Mouse (Mus musculus) thymus, adult 2 months (tissue): ENCODE measurements around the gene Nf1. TPM values are rescaled to one million over a fixed set of nuclear protein-coding genes. Genes with fewer than 3 reads are reported as not detected.
"Not testable (repeated sequence)": the region's sequence is repeated elsewhere in the genome, so short reads cannot be mapped to it uniquely, and the experiment has no call there.

Source experiments
- DNase-seq: peaks from one replicate; pipeline ENCODE4 v3.0.0; 2021
- H3K27ac ChIP-seq: fragments of 200-500 bp; 2 replicates; pipeline ENCODE4 v1.5.1; 2012; ENCODE audit warnings: low read length, control low read depth; ENCODE audit not compliant: control insufficient read depth, insufficient read depth
- H3K27me3 ChIP-seq: fragments of 200-500 bp; 2 replicates; pipeline ENCODE4 v1.6.1; 2012; ENCODE audit warnings: mild to moderate bottlenecking, low read length, moderate library complexity, mixed read lengths; ENCODE audit not compliant: control insufficient read depth, insufficient read depth
- H3K36me3 ChIP-seq: fragments of 200-500 bp; 2 replicates; pipeline ENCODE4 v1.6.1; 2012; ENCODE audit warnings: mild to moderate bottlenecking, low read length, moderate library complexity; ENCODE audit not compliant: control insufficient read depth, insufficient read depth
- H3K4me1 ChIP-seq: fragments of 200-500 bp; replicated peaks from 2 replicates; pipeline ENCODE4 v1.6.1; 2012; ENCODE audit warnings: low read length; ENCODE audit not compliant: control insufficient read depth, insufficient read depth
- H3K4me3 ChIP-seq: fragments of 200-500 bp; 2 replicates; pipeline ENCODE4 v1.5.1; 2012; ENCODE audit warnings: mild to moderate bottlenecking, low read length, control low read depth, moderate library complexity; ENCODE audit not compliant: control insufficient read depth, insufficient read depth
- CTCF ChIP-seq: fragments of 200-500 bp; IDR thresholded peaks from 2 replicates; pipeline ENCODE4 v1.5.1; 2012; ENCODE audit warnings: mild to moderate bottlenecking, control low read depth, low read length, moderate library complexity, borderline replicate concordance; ENCODE audit not compliant: control insufficient read depth, poor library complexity, insufficient read depth; ENCODE audit errors: extremely low read depth
- POLR2A ChIP-seq: fragments of 200-500 bp; IDR thresholded peaks from 2 replicates; pipeline ENCODE4 v1.6.1; 2012; ENCODE audit warnings: mild to moderate bottlenecking, low read length, control low read depth, moderate library complexity; ENCODE audit not compliant: control insufficient read depth, poor library complexity, insufficient read depth; ENCODE audit errors: extremely low read depth
- WGBS: fragments of 180-500 bp; shearing (Covaris S2); methylation state at CpG from one replicate; pipeline ENCODE4 v1.1.7; 2018; 5-methylcytosine and 5-hydroxymethylcytosine counted together
- polyA plus RNA-seq: library from polyadenylated mRNA; depleted of rRNA; stranded (reverse); fragments of >200 nt; gene quantifications from 2 replicates; pipeline ENCODE4 v1.2.3, GENCODE M21; 2012

Gene Nf1
- polyA plus RNA-seq, 1 experiment, result 6.9 TPM

DNA sequence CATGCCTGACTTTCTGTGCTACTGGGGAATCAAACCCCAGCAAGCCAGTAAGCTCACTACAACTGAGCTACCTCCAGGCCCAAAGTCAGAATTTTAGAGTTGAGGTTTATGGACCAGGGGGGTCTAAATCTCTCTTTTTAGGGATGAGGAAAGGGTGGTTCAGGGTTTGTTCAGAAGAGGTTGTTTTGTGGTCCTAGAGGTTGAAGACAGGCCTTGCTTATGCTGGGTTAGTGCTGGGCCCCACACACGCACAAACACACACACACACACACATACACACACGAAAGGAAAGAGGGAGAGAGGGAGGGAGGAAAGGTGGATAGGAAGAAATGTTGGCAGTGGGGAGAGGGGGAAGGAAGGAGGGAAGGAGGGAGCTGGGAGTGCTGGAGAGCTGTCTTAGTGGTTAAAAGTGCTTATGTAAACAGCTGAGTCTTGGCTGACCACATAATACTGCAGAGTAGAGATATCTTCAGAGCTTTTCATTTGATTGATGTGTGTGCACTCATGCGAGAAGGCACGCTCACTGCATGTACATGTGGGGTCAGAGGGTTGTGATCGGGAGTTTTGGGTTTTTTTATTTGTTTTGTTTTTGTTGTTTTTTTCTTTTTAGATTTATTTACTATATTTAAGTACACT is 42.5 kb upstream of the Nf1 start, which contains the start of gene Gm9964:
Gm9964 (minus strand) TSS at position 51 of the 636 bp plus-strand sequence.
- DNase-seq, result no peak
- H3K27ac ChIP-seq, result no peak within 1 kb of the TSS
- 85% methylated on average over 5 of the region's 5 CpGs for WGBS

DNA sequence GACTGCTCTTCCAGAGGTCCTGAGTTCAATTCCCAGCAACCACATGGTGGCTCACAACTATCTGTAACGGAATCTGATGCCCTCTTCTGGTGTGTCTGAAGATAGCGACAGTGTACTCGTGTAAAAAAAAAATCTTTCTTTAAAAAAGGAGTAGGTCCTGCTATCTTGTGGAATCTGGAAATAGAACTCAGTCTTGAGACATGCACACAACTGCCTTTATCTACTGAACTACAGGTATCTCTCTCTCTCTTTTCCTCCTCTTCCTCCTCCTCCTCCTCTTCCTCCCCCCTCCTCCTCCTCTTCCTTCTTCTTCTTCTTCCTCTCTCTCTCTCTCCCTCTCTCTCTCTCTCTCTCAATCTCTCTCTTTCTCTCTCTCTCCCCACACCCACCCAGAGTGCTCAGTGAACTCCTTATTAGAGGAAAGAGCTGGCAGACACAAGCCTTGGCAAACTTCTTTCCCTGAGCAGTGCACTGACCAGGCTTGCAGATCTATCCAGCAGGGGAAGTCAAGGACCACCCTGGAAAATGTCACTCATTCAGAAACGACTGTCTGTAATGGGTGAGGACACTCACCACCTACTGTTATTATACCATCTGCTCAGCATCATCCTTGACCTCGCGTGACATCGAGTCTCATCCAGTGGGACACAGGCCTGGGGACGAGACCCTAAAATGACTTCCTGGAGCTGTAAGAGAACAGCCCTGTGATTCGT is 39.6 kb upstream of the Nf1 start:
- no peak for DNase-seq
- Histone ChIP-seq H3K4me1 (no peaks in the 10 kb centered on the region), H3K27me3 (no peaks in the 10 kb centered on the region), H3K27ac (no peak overlapping the region), H3K4me3 (no peak overlapping the region), H3K36me3 (no peaks in the 10 kb centered on the region)
- WGBS, result 87% methylated on average over 9 of the region's 9 CpGs
- no peak for TF ChIP-seq POLR2A
- no peak for TF ChIP-seq CTCF

More for the DNA sequence above, 42.5 kb upstream of the Nf1 start, which contains the start of gene Gm9964:
- Histone ChIP-seq H3K36me3 (no peaks in the 10 kb centered on the region), H3K4me3 (no peak within 1 kb of the TSS), H3K4me1 (no peaks in the 10 kb centered on the region), H3K27me3 (no peaks in the 10 kb centered on the region)
- TF ChIP-seq CTCF (no peak), POLR2A (no peak)

DNA sequence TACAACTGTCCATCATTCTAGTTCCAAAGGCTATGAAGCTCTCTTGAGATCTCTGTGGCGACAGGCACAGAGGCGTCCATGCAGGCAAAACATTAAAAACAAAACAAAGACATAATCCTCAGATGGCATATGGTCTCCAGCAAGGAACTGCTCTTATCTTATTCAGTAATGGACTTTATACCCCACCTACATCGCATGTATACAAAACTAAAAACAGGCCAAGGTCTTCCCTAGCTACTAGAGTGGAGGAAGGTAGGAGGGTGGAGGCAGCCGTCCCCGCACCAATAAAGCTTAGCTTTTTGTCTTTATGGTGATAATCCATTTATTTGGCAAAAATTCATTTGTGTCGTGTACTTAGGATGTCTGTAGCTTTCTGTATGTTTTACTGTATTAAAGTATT is 36.4 kb upstream of the Nf1 start:
- H3K27me3 ChIP-seq, result no peaks in the 10 kb centered on the region
- H3K27ac ChIP-seq, result no peak overlapping the region
- H3K36me3 ChIP-seq, result no peaks in the 10 kb centered on the region
- no peak for TF ChIP-seq POLR2A
- TF ChIP-seq CTCF, result no peak
- DNase-seq, result no peak
- H3K4me1 ChIP-seq, result peaks cover 16% of the 10 kb centered on the region
- no peak overlapping the region for H3K4me3 ChIP-seq
- 98% methylated on average over 6 of the region's 6 CpGs for WGBS

GRCm38 (mm10) chr11:79304245-79304644 is 35.2 kb upstream of the Nf1 start:
- H3K4me3 ChIP-seq, H3K27ac ChIP-seq, H3K36me3 ChIP-seq, DNase-seq, H3K27me3 ChIP-seq: not testable (repeated sequence)
- peaks cover 16% of the 10 kb centered on the region for H3K4me1 ChIP-seq
- 78% methylated on average over 4 of the region's 4 CpGs for WGBS

DNA sequence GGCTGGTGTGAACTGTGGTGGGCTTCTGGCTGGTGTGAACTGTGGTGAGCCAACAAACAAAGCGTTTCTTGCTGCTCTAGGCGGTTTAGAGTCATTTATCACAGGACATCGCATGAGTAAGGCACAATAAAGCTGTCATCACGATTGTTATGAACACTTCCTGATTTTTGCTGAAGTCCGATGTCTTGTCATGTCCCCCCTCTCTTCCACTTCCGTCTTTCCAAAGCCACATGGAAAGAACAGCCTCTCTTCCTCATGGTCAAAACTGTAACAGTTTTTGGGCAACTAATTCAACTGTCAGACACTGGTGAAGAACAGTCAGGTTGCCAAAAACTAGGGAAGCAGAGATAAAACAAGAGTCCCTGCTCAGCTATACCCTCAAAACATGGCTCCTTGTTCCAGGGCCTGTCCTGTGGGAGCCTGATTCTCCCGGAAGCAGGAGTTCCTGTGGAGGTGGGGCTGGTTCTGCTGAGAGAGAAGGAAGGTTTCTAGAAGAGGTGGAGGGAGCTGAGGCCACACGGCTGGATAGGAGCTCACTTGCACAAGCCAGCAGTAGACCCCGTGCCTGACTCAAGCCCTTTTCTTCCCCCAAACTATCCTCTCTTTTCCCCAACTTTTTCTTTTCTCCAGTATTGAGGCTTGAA is 33.7 kb upstream of the Nf1 start:
- Histone ChIP-seq H3K27me3 (no peaks in the 10 kb centered on the region), H3K27ac (no peak overlapping the region), H3K4me3 (no peak overlapping the region), H3K36me3 (no peaks in the 10 kb centered on the region), H3K4me1 (peaks cover 16% of the 10 kb centered on the region)
- 59% methylated on average over 9 of the region's 9 CpGs for WGBS
- TF ChIP-seq POLR2A, result no peak
- TF ChIP-seq CTCF, result no peak
- DNase-seq, result no peak

- TF ChIP-seq POLR2A (no peak), CTCF (no peak)
- Histone ChIP-seq H3K27ac (no peak overlapping the region), H3K36me3 (no peaks in the 10 kb centered on the region), H3K4me3 (no peak overlapping the region), H3K27me3 (no peaks in the 10 kb centered on the region), H3K4me1 (peaks cover 16% of the 10 kb centered on the region)
- DNase-seq, result no peak
- WGBS, result 41% methylated on average over 7 of the region's 7 CpGs
These were observed 33.0 kb upstream of the Nf1 start for GRCm38 (mm10) chr11:79306510-79306909.

- Histone ChIP-seq H3K4me3 (no peak overlapping the region), H3K27me3 (no peaks in the 10 kb centered on the region), H3K36me3 (no peaks in the 10 kb centered on the region), H3K27ac (no peak overlapping the region), H3K4me1 (peaks cover 16% of the 10 kb centered on the region)
- 17% methylated on average over 10 of the region's 10 CpGs for WGBS
- no peak for TF ChIP-seq POLR2A
- no peak for TF ChIP-seq CTCF
- DNase-seq, result no peak
These were observed 32.5 kb upstream of the Nf1 start for GRCm38 (mm10) chr11:79306996-79307395.
